Mouse (Mus musculus) adrenal gland, postnatal 25 days (tissue): ENCODE measurements around the gene Borcs8. TPM values are rescaled to one million over a fixed set of nuclear protein-coding genes. Genes with fewer than 3 reads are reported as not detected.
A peak's percentile ranks its signal among the peaks of the same experiment; 100 is the strongest.

Source experiments
- DNase-seq: peaks from one replicate; pipeline ENCODE4 v3.0.0; 2021; ENCODE audit warnings: mixed read lengths
- total RNA-seq: library from RNA; stranded (reverse); gene quantifications from 2 replicates; pipeline ENCODE4 v1.2.3, GENCODE M21; 2021

Gene Borcs8
- total RNA-seq, 1 experiment from 2014 or later = 71.8 TPM

DNA sequence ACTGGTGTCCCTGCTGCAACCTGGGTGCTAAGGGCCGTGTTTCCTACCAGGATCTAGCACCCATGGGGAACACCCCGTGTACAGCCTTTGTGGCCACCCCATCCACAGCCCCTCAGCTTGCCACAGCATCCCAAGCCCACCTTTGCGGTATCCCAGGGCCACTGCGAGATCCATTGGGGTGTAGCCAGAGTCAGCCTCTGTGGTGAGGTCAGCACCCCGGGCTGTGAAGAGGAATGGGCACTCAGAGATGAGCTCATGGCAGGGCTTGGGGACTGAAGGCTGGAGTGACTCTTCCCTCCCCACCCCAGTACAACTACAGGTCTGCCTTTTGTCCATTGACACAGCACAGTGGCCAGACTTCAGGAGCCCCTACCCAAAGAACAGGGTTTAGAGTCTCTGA is 5.2 kb upstream of the Borcs8 start:
- no peak for DNase-seq

DNA sequence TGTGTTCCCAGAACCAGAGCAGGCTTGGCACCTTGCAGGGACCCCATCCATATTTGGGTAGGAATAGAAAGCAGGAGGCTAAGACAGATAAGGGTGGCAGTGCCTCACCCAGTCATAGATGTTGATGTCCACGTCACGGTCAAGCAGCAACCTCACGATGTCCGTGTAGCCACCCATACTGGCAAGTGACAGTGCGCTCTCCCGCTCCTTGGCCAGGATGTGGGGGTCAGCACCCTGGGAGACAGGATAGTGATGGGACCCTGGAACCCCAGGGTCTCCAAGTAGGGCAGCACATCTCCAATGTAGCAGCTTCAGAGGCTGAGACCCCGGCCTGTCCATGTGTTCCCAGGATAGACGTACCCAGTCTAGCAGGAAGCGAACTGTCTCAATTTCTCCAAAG is 4.4 kb upstream of the Borcs8 start:
- no peak for DNase-seq

DNA sequence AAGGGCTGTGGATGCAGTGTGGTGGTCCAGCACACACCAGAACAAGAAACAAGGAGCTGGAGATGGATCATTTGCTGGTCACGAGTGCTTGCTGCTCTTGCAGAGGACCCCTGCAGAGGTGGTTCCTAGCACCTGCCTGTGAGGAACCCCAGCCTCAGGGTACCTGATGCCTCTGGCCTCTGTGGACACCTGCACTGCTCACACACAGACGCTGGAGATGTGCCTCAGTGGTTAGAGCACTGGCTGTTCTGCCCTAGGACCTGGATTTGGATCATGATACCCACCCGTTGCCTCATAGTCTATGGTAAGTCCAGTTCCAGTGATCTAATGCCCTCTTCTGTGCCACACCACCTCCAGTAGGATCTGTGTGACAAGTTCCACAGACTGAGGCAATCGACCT is 2.7 kb upstream of the Borcs8 start:
- no peak for DNase-seq

GRCm38 (mm10) chr8:70137890-70138289 is 1.4 kb upstream of the Borcs8 start:
- no peak for DNase-seq

GRCm38 (mm10) chr8:70139981-70140380 is 682 bp downstream of the Borcs8 start:
- no peak for DNase-seq

- DNase-seq = no peak
Observed at GRCm38 (mm10) chr8:70147678-70148607, 8.6 kb downstream of the Borcs8 start.

DNA sequence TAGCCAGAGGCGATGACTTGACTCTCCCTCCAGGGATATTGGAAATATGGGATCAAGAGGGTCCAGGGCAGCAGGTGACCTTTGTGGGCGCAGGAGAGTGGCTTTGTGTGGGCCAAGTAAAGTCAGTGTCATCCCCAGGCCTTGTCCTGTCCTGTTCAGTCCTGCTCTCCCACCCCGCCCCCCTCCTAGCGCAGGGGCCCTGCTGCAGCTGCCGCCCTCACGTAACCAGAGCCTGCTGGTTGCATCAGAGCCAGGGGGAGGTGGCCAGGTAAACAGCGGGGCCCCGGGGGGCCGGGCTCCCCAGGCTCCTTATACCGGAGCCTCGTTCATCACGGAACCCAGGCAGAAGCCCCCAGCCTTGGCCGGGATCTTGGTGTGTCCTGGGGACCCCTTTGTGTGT is 10.9 kb downstream of the Borcs8 start:
- DNase-seq = no peak

GRCm38 (mm10) chr8:70152537-70153257 is 13.4 kb downstream of the Borcs8 start:
- DNase-seq = peak; percentile 68

GRCm38 (mm10) chr8:70157240-70157800 is 18.0 kb downstream of the Borcs8 start:
- DNase-seq = no peak

DNA sequence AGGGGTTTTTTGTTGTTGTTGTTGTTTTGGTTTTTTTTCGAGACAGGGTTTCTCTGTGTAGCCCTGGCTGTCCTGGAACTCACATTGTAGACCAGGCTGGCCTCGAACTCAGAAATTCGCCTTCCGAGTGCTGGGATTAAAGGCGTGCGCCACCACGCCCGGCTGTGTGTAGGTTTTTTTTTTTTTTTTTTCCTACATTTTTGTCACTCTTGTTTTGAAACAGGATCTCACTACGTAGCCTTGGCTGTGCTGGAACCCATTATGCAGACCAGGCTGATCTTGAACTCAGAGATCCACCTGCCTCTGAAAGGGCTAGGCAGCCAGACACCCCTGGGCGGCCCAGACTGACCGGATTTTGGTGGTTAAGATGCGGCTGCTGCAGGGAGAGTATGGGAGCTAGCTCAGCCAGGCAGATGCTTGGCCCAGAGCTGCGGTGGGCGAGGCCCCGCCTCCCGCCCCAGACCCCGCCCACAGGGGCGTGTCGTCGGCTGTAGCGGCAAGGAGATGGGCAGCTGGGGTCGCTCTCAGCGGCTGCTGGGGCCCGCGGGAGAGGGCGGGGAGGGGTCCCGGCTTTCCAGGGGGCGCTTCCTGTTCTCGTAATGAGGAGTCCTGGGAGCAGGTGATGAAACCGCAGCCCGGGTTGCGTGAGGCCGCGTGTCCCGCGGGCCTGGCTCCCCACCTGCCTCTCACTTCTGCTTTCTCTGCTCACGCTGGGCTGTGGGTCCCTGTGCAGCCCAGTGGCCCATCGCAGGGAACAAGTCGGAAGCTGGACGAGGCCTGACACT is 19.0 kb downstream of the Borcs8 start:
- peak; percentile 72 for DNase-seq

DNA sequence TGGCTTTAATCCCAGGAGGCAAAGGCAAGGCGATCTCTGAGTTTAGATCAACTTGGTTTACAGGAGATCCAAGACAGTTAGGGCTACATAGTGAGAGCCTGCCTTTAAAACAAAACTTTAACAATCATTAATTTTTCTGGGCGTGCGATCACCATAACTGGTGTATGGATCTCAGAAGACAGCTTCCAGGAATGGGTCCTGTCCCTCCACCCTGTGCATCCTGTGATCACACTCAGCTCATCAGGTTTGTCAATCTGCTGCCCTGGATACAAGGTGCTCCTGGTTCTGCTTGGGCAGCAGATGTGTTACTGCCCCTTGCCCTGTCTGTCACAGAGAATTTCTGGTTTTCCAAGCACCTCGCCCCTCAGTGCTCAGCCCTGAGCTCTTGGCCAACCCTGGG is 19.9 kb downstream of the Borcs8 start:
- DNase-seq = no peak

GRCm38 (mm10) chr8:70160015-70160414 is 20.7 kb downstream of the Borcs8 start:
- DNase-seq = no peak

GRCm38 (mm10) chr8:70163316-70163715 is 24.0 kb downstream of the Borcs8 start:
- DNase-seq = no peak

GRCm38 (mm10) chr8:70166504-70167110 is 27.3 kb downstream of the Borcs8 start:
- peak; percentile 74 for DNase-seq

DNA sequence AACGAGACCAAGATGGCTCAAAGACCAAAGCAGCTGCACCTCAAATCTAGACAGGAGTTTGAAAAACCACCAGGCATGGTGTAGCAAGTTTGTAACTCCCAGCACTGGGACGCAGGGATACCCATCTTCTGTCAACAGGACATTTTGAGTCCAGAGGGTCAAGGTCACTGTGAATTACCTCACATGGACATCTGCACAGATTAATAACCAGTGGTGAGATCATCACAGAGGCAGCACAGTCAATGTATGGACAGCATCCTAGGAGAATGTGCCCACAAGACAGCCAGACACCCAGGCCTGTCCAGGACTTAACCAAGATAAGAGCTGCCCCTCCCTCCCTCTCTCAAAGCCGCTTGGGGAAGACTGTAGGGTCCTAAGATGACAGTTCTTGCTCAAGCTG is 30.8 kb downstream of the Borcs8 start:
- DNase-seq = no peak

GRCm38 (mm10) chr8:70170748-70171147 is 31.4 kb downstream of the Borcs8 start:
- DNase-seq = no peak

- no peak for DNase-seq
Observed at GRCm38 (mm10) chr8:70171240-70171639, 31.9 kb downstream of the Borcs8 start.

GRCm38 (mm10) chr8:70172043-70172681 is 32.9 kb downstream of the Borcs8 start, which contains the start of gene Tmem161a:
Gene Tmem161a (plus strand): TSS chr8:70172356.
- DNase-seq = peak; percentile 88

- DNase-seq = no peak
Observed at GRCm38 (mm10) chr8:70173320-70173719, 34.0 kb downstream of the Borcs8 start.

DNA sequence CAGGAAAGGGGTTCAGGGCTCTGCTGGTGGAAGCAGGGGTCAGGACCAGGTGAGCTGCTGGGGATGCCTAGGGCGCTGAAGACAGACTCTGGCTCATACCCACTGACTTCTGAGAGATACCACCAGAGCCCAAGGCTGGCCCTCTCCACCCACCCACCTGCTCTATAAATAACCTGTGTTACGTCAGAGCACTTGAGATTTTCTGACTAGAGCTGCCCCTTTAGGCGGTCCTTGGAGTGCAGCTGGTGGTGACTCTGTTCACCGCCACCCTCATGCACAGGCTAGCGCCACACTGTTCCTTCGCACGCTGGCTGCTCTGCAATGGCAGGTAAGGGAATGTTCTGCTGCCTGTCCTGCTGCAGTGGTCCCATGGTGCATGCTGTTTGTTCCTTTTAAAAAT is 34.8 kb downstream of the Borcs8 start:
- no peak for DNase-seq

DNA sequence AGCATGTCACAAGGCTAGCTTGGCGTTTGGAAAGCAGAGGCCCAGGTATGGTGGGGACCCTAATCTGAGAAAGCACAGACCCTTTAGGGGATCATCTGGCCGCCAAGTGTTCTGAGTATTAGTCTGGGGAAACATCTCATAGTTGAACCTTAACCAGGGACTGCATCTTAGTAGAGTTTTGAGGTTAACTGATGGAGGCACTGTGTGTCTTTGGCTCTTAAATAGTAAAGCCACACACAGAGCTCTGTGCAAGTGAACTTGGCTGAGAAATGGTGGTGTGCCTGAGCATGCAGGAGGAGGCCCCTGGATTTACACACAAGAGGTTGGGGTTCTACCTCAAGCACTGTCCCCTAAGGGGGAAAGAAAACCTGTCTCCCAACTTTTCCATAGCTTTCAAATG is 38.9 kb downstream of the Borcs8 start:
- no peak for DNase-seq
